Mouse (Mus musculus) heart, postnatal 0 days (tissue): ENCODE data around the gene H2-Q4.
"Not testable (repeated sequence)": the region's sequence is repeated elsewhere in the genome, so short reads cannot be mapped to it uniquely, and the experiment has no call there.

Experiments used
- CTCF ChIP-seq: IDR thresholded peaks from 2 replicates; pipeline ENCODE4 v1.5.1; 2016; ENCODE audit warnings: antibody characterized with exemption, control low read depth, low read depth
- EP300 ChIP-seq: IDR thresholded peaks from 2 replicates; pipeline ENCODE4 v1.6.1; 2016; ENCODE audit warnings: antibody characterized with exemption, low read depth

GRCm38 (mm10) chr17:35430671-35431070, 51.3 kb downstream of the H2-Q4 start:
- not testable (repeated sequence) for TF ChIP-seq CTCF, EP300
